Mouse (Mus musculus) erythroblast, embryonic 14.5 days (primary cell): ENCODE measurements around the gene Atp5f1.

ENCODE experiments used
- GATA1 ChIP-seq: IDR thresholded peaks from 2 replicates; pipeline ENCODE4 v1.6.1; 2012; ENCODE audit warnings: low read length, inconsistent platforms, mixed read lengths
- TAL1 ChIP-seq: IDR thresholded peaks from 3 replicates; pipeline ENCODE4 v1.6.1; 2012; ENCODE audit warnings: low read length, inconsistent platforms, mixed read lengths

- TF ChIP-seq TAL1 = no peak
- no peak for TF ChIP-seq GATA1
These were observed 65.9 kb downstream of the Atp5f1 start for GRCm38 (mm10) chr3:105893941-105894391.
